Mouse (Mus musculus) T-helper 2 cell (primary cell): Measurements from ENCODE around the gene Tbpl1.

Source experiments
- in situ Hi-C: fragments of 300-600 bp; cut with MboI, MseI; formaldehyde crosslinking; loops from one replicate; pipeline ENCODE4 v1.15.1; 2025; ENCODE audit warnings: high pct_unique_total_duplicates

The Tbpl1 gene

DNA sequence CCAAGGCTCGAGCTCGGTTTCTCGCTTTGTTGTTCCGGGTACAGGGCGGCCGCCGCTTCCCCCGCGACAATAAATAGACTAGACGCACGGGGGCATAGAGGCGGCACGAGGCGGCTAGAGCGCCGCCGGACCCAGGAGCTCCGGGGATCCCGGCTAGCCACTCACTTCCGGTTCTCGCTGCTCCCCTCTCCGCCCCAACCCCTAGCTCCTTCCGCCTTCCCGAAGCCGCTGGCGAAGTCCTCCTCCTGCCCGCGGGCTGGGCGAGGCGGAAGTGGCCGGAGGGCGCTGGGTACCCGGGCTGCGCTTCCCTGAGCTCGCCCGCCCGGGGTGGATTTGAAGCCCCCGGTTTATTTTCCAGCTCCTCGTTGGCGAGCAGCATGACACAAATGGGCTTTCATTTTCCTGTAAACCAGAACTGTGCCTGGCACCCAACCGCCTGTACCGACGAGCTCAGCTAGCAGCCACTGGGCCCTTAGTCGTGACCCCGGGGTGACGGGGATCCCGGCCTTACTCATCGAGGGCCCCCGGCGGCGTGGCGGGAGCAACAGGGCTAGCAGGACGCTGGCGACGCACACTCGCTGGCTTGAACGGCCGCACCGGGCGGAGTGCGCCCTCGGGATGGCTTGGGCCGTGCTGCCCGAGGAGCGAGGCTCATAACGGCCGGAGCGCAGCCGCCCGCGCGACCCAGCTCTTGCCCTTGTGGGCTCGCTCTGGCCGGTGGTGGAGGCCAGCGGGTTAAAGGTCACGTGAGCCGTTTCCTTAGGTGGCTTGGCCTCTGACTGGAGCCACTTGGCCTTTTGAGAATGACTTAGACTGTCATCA, at the start of gene Tbpl1:
TSS of gene Tbpl1 (minus strand) at position 667 of the 822 bp plus-strand sequence.
- in situ Hi-C loops = no loop called here

DNA sequence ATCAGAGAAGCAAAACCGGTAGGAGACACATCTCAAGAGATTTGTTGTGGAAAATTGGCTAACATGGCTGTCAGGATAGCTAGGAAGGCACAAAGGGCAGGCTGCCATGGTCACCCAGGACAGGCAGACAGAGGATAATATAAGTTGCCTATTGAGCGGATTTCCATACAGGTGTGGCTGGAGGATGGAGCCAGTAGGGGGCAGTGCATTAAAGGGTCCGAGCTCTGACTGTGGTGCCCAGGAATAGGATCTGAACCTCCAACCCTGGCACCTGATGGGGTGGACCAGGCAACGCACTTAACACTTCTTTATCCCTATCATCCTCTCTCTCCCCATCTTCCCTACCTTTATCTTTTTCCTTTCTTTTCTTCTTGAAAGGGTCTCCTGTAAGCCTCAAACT, 49.7 kb upstream of the Tbpl1 start:
- in situ Hi-C loops = loop anchor here (25.0 kb wide), 1 partner anchor 306 kb away; no protein-coding TSS in a partner anchor

GRCm38 (mm10) chr10:22777939-22778338, 46.2 kb upstream of the Tbpl1 start:
- in situ Hi-C loops = loop anchor here (25.0 kb wide), 1 partner anchor 309 kb away; no protein-coding TSS in a partner anchor

- in situ Hi-C loops = loop anchor here (25.0 kb wide), 1 partner anchor 311 kb away; no protein-coding TSS in a partner anchor
Measured at GRCm38 (mm10) chr10:22776007-22776698, 44.4 kb upstream of the Tbpl1 start.

GRCm38 (mm10) chr10:22775456-22775855, 43.7 kb upstream of the Tbpl1 start:
- in situ Hi-C loops = loop anchor here (25.0 kb wide), 1 partner anchor 312 kb away; no protein-coding TSS in a partner anchor

- in situ Hi-C loops = loop anchor here (25.0 kb wide), 1 partner anchor 313 kb away; no protein-coding TSS in a partner anchor
Measured at GRCm38 (mm10) chr10:22774626-22775025, 42.9 kb upstream of the Tbpl1 start.

- in situ Hi-C loops = no loop called here
Measured at GRCm38 (mm10) chr10:22754240-22754639, 22.5 kb upstream of the Tbpl1 start.

DNA sequence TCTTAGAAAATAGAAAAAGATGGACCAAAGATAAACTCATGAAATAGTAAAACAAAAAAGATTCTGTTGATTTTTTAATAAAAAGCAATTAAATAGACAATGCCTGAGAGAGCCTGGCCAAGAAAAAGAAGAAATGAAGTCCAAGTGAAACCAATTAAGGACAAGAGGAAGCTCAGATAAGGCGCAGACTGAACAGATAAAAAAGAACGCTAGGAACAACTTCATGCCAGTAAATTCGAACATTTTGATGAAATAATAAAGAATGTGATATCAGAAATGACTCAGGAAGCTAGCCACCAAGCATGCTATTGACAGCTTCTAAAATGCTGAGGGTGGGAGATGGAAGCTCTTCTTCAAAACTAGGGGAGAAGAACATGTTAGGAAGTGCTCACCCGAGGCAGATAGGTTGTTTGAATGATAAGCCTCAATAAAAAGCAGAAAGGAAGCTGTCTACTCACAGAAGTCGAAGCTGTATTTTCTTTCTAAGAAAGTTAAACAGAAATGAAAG, 19.5 kb upstream of the Tbpl1 start:
- in situ Hi-C loops = no loop called here

DNA sequence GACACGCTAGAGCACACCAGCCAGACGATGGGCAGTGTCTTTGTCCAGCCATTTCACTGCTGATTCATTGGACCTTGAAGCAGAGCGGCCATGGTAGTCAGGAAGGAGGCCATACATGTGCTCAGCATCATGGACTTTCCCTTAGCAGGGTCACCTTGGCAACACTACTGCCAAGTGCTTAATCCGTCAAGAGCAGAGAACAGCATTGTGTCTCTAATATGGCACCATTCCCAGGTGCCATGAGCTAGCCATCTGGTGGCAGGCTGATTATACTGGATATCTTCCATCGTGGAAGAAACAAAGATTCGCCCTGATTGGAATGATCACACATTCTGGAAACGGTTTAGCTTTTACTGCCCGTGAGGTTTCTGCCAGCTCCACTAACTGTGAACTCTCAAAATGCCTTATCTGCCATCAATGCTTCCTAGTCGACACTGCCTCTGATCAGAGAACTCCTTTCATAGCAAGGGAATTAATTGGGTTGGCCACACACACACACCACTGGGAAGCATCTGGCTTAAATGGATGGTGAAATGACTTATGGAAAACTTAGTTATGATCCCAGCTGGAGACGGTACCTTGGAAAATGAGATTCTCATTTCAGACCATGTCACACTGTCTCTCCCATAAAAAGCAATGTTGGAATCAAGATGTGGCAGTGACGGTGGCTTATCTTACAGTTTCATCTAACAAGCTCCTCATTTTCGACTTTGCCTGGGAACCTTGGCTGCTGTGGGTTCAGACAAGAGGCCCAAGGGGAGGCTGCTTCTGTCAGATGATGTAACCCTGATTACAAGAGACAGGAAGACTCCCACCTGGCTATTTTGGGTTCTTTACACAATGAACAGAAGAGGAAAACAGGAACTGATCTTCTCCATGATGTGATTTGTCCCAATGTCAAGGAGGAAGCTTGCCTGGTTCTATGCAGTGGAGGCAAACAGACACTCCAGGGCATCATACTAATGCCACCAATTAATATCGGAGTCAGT, 14.9 kb upstream of the Tbpl1 start:
- in situ Hi-C loops = loop anchor here (10.0 kb wide), 1 partner anchor 932 kb away; no protein-coding TSS in a partner anchor

DNA sequence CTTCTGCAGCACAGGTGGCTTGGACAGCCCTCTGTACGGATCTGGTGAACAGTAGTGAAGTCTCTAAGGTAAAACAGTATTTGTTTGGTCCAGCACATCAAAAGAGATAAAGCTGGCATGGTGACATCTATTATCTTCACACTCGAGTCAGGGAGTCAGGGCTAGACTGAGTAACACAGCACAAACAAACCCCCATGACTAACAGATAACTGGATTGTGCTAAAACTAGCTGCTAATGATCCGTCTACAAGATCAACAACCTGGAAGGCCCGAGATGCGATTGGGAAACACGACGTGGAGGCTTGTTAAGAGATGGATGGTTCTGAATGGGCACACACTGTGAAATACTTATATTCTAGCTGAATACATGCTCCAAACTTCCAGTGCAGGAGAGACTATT, 14.2 kb upstream of the Tbpl1 start:
- in situ Hi-C loops = loop anchor here (10.0 kb wide), 1 partner anchor 931 kb away; no protein-coding TSS in a partner anchor

GRCm38 (mm10) chr10:22732181-22732580, 443 bp upstream of the Tbpl1 start:
- in situ Hi-C loops = no loop called here

GRCm38 (mm10) chr10:22730992-22731271, 806 bp downstream of the Tbpl1 start:
- in situ Hi-C loops = no loop called here

GRCm38 (mm10) chr10:22730266-22730991, 1.3 kb downstream of the Tbpl1 start:
- in situ Hi-C loops = no loop called here

DNA sequence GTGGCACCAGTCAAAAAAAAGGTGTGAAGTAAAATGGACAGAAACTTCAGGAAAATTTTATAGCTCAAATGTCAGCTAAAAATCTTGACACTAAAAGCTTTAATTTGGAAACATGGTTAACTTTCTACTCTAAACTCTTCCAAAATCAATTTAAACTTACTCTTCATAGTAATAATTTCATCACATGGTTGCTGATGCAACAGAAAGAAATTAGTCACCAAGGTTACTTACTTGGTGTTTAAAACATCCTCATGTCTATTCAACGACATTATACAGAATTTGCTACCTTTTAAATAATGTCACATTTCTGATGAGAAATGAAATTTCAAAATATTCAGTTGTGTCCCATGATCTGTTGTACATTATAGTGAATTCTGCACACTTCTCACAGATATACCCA, 3.5 kb downstream of the Tbpl1 start:
- in situ Hi-C loops = no loop called here

GRCm38 (mm10) chr10:22726295-22726694, 5.4 kb downstream of the Tbpl1 start:
- in situ Hi-C loops = no loop called here

GRCm38 (mm10) chr10:22725166-22725565, 6.6 kb downstream of the Tbpl1 start:
- in situ Hi-C loops = no loop called here

- in situ Hi-C loops = no loop called here
Measured at GRCm38 (mm10) chr10:22720781-22721529, 10.8 kb downstream of the Tbpl1 start.

DNA sequence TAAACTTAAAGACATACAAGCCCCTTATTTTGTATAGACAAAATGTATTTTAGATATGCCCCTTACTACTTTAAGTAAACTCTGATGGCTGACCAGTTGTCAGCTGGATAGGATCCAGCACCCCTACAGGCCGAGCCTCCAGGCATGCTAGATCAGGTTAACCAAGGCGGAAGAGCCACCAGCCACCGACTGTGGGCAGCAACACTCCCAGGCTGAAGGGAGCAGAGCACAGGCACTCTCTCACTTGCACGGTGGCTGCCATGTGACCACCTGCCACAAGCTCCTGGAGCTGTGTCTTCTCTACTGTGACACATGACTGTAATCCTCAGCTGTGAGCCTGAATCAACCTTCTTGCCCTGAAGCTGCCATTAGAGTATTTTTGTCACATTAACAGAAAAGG, 13.3 kb downstream of the Tbpl1 start:
- in situ Hi-C loops = no loop called here

- in situ Hi-C loops = no loop called here
Measured at GRCm38 (mm10) chr10:22714520-22714919, 17.2 kb downstream of the Tbpl1 start.

GRCm38 (mm10) chr10:22712955-22713354, 18.8 kb downstream of the Tbpl1 start:
- in situ Hi-C loops = no loop called here
